Mouse (Mus musculus) cortical plate, adult 2 months (tissue): ENCODE data around the gene Ckmt2.

Experiments used
- CTCF ChIP-seq: fragments of 200-500 bp; IDR thresholded peaks from 2 replicates; pipeline ENCODE4 v1.5.1; 2011; ENCODE audit warnings: mild to moderate bottlenecking, control low read depth, low read length; ENCODE audit not compliant: insufficient read depth; ENCODE audit errors: extremely low read depth
- POLR2A ChIP-seq: fragments of 200-500 bp; IDR thresholded peaks from 2 replicates; pipeline ENCODE4 v1.6.1; 2011; ENCODE audit warnings: mild to moderate bottlenecking, low read length, control low read depth; ENCODE audit not compliant: insufficient read depth; ENCODE audit errors: extremely low read depth

DNA sequence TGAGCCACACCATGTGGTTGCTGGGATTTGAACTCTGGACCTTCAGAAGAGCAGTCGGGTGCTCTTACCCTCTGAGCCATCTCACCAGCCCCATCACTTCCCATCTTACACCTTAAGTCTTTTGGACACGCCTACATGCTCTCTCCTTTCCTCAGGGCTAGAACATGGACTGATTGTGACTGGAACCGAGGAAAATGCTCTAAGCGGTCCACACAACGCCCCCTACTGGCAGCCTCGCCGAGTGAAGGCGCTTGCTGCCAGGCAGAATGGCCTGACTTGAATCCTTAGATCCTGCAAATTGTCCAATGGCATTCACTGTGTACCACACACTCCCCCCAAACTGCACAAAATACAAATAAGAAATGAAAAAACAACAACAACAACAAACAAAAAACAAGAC lies 19.3 kb downstream of the Ckmt2 start:
- TF ChIP-seq POLR2A (no peak), CTCF (no peak)
